Mouse (Mus musculus): ENCODE measurements around the gene Smarca5.

- no peak for TF ChIP-seq CTCF (IDR thresholded peaks at IDR 0.05; ENCODE audit: control insufficient read depth, insufficient read depth, insufficient read length)
- no peak for TF ChIP-seq CEBPB (IDR thresholded peaks at IDR 0.05; ENCODE audit: low read depth)
- no peak for TF ChIP-seq MYOG (IDR thresholded peaks at IDR 0.05; ENCODE audit: control insufficient read depth, extremely low read depth, insufficient read length)
- TF ChIP-seq USF1 (IDR thresholded peaks at IDR 0.05; ENCODE audit: low read depth) = no peak
- no peak for TF ChIP-seq MAX (IDR thresholded peaks at IDR 0.05)
- TF ChIP-seq MYOD1 (IDR thresholded peaks at IDR 0.05; ENCODE audit: control insufficient read depth, insufficient read length, low read depth) = no peak
- TF ChIP-seq FOSL1 (IDR thresholded peaks at IDR 0.05; ENCODE audit: insufficient read depth, low read length, poor library complexity, severe bottlenecking) = no peak
Measured at GRCm38 (mm10) chr8:80772732-80773460, 33.6 kb upstream of the Smarca5 start.
